Mouse (Mus musculus) spleen, adult 12 weeks (tissue): ENCODE results near the gene Ctla4.

Experiments used
- DNase-seq: peaks from one replicate; pipeline ENCODE4 v3.0.0; 2022; ENCODE audit warnings: low spot score

The Ctla4 gene

DNA sequence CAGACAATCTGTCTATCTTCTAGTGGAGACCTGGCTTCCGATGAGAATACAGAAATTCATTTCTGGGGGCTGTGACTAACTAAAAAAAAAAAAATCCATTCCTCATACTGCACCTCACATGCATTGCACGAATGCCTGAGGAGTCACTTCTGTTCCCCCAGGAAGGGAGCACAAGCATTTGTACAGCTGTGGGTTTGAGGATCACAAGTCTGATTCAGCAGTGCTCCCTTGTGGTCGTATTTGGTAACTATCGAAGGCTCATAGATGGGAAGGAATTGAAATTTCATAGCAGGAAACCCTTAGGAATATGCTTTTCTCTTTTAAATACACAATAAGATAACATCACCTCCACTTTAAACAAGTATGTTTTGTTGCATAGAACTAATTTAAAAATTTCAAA is 74.3 kb downstream of the Ctla4 start:
- no peak for DNase-seq

- DNase-seq = no peak
These were observed 75.3 kb downstream of the Ctla4 start for GRCm38 (mm10) chr1:60962095-60962494.
